Mouse (Mus musculus): ENCODE data around the gene Tmem189.
A peak's percentile ranks its signal among the peaks of the same experiment; 100 is the strongest.

Gene Tmem189

DNA sequence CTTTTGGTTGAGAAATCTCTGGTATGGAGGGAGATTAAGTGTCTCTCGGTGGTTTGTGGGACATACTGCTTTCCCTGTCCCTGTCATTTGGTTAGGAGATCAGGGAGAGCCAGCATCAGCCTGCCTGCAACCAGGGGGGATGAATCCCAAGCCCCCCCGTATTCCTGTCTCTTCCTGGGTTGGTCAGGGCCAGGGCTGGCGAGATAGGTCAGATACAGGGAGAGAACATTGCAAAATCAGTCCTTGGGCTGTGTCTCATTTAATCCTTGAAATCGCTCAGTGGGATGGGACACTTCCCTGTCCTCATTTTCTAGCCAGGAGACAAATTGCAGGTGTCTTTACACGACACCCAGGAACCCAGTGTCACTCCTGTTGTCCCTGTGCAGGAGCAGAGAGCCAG is 10.4 kb upstream of the Tmem189 start:
- DNase-seq, result no peak

GRCm38 (mm10) chr2:167697902-167698301 is 8.3 kb upstream of the Tmem189 start:
- peak; percentile 75 to 80 for DNase-seq

- no peak for DNase-seq
Measured at GRCm38 (mm10) chr2:167696143-167696542, 6.5 kb upstream of the Tmem189 start.

GRCm38 (mm10) chr2:167695491-167695890 is 5.9 kb upstream of the Tmem189 start:
- DNase-seq, result no peak

- DNase-seq, result no peak
Measured at GRCm38 (mm10) chr2:167694963-167695362, 5.3 kb upstream of the Tmem189 start.

- DNase-seq, result no peak
Measured at GRCm38 (mm10) chr2:167694244-167694643, 4.6 kb upstream of the Tmem189 start.

DNA sequence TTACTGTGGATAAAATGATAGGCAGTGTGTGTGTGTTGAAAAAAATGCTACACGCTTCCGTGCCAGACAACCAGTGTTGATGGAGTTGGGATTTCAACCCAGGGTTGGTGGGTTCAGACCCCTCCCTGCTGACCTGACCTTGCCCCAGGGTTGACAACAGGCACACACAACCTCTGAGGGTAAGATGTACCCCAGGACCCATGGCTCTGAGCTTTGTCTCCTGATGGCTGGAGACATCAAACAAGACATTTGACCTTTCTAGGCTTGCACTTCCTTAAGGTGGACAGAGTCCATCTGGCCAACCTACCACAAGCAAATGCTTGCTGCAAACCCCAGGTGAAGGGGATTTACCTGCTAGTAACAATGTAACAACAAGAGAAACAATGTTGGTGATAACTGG is 3.9 kb upstream of the Tmem189 start:
- no peak for DNase-seq

DNA sequence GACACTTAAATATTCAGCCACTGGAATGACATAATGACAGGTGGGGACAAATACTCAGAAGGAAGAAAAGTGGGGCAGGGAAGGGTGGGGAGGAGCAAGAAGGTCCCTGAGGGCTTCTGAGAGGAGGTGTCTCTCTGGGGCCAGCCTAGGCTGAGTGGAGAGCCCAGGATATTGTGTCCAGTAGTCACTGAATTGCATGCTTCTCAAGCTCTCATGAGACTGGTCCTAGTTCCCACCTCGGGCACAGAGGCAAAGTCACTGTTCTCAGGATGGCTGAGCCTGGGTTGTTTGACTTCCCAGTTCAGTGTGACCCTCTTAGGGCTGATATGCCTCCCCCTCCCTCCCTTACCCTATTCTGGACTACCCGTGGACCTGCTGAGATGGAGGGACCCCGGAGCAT is 3.2 kb upstream of the Tmem189 start:
- DNase-seq, result no peak

DNA sequence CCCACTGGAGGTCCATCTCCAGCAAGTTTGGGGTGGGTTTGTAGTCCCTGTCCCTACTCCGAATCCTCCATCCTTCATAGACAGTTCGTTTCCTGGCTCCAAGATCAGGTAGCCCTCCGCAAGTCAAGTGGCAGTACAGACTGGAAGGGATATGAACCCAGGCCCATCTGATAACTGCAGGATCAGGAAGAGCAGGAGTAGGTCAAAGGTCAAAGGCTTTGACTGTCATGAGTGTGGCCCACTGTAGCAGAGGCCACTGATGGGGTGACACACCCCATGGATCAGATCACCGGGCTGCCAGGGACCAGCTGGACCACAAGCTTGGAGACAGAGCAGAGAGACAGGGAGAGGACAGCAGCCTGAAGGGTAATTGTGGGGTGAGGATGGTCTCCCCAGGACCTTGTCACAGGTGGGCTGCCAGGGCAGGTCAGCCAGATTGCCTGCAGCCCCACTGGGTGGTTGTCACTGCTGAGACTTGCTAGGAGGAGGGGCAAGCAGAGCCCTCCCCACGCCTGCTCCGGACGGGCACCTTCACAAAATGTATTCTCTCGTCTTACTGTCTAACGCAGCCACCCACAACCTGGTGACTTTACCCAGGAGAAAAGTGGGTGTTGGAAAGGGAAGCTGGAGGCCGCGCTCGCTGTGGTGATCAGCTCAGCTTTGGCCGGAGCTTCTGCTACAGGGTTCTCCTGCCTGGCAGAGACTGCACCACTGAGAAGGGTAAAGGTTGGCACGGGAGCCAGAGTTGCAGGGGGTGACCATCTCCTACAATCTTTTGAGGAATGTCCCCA is 2.4 kb upstream of the Tmem189 start:
- no peak for DNase-seq

DNA sequence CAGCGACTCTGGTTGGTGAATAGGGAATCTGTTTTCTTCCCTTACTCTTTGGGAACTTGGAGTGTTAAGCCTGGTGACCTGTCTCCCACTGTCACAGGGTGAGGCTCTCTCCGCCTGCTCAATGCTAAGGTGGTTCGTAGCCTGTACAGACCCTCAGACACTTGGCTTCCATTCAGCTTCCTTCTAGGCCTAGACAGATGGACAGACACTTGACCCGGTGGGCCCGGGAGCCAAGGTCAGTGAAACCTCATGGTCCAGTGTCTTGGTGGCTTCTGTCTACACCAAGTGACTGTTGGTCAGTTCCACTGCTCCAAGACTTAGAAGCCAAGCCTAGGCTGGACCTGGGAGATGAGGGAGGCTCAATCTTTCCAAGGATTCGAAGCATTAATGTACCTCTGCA is 1.8 kb upstream of the Tmem189 start:
- no peak for DNase-seq

DNA sequence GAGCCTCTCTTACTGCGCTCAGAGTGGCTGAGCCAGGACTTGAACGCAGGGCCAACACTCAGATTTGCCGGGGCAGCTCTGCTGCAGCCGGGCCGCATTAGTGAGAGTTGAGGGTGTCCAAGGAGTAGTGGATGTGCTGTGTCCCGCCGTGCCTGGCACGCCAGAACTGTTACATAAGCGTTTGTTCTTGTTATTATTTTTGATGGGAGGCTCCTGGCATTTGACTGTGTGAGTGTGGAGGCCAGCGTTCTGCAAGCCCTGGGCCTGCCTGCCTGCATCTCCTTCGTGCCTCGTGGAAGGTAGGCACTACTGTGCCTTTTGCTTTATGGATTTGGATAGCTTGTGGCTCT is 1.3 kb upstream of the Tmem189 start:
- peak; percentile 68 to 73 for DNase-seq

DNA sequence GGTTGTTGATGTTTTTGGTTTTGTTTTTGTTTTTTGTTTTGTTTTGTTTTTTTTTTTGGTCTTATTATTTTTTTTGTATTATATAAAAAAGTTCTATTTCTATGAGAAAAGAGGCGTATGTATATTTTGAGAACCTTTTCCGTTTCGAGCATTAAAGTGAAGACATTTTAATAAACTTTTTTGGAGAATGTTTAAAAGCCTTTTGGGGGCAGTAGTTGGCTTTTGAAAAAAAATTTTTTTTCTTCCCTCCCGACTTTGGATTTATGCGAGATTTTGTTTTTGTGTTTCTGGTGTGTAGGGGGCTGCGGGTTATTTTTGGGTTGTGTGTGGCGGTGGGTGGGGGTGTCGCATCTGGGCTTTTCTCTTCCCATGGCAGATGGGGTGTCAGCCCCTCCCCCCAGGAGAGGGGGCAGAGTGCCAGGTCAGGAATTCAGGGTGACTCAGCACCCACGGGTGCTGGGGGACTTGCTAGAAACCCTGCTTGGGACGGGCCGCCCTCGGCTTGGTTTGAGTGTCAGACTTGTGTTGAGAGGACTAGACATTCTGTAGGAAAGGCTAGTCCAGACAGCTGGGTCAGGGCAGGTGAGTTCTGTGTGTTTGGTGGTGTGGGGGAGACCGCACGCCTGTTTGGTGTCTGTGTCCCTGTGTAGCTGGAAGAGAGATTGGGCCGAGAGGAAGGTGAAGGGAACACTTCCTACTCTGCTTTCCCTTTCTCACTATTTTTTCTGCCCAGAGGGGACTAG is 768 bp upstream of the Tmem189 start:
- peak; percentile 69 to 79 for DNase-seq

DNA sequence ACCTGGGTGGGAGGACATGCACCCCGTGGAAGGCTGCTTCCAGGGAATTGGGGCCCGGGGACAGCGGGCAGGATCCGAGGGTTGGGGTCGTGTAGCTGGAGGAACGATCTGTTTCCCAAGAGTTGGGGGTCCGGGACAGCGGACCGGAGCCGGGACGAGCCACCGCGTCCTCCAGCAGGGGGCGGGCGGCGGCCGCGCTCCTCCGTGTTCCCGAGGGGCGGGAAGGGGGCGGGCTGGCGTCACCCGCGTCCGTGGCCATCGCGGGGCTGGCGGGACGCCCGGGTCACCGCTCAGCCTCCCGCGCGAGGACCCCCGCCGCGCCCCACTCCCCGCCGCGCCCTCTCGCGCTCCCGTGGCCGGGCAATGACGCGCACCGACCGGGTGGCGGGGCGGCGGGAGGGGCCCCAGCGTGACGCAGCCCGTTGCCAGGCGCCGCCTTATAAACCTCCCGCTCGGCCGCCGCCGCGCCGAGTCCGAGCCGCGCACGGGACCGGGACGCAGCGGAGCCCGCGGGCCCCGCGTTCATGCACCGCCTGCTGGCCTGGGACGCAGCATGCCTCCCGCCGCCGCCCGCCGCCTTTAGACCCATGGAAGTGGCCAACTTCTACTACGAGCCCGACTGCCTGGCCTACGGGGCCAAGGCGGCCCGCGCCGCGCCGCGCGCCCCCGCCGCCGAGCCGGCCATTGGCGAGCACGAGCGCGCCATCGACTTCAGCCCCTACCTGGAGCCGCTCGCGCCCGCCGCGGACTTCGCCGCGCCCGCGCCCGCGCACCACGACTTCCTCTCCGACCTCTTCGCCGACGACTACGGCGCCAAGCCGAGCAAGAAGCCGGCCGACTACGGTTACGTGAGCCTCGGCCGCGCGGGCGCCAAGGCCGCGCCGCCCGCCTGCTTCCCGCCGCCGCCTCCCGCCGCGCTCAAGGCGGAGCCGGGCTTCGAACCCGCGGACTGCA is 847 bp downstream of the Tmem189 start, which contains the start of gene Cebpb:
TSS of gene Cebpb (plus strand) at position 418 of the 954 bp plus-strand sequence.
- peak; percentile 89 to 90 for DNase-seq

- DNase-seq, result peak in 1 of 2 experiments; percentile 59
Measured at GRCm38 (mm10) chr2:167688126-167688497, 1.5 kb downstream of the Tmem189 start.

DNA sequence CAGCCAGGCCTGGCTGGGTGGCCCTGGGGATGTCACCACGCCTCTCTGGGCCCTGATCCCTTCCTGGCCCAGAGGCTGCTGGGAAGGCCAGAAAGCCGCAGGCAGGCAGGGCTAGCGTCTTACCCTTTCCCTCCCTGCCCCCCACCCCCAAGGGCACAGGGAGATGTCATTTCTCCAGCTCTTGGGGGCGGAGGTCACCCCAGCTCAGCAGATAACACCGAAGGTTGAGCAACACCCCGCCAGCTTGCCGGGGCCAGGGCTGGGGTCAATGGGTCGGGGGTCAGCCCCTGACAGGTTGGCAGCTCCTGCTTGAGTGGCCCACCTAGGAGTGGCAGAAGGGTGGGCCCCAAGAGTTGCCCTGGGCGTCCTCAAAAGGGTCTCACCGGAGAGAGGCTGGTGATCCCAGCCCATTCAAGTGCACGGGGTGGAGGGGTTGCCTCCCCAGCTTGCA is 1.9 kb downstream of the Tmem189 start:
- peak; percentile 68 to 71 for DNase-seq

- no peak for DNase-seq
Measured at GRCm38 (mm10) chr2:167687250-167687586, 2.4 kb downstream of the Tmem189 start.

GRCm38 (mm10) chr2:167686382-167687249 is 3.0 kb downstream of the Tmem189 start:
- DNase-seq, result no peak

- DNase-seq, result no peak
Measured at GRCm38 (mm10) chr2:167685865-167686264, 3.8 kb downstream of the Tmem189 start.

DNA sequence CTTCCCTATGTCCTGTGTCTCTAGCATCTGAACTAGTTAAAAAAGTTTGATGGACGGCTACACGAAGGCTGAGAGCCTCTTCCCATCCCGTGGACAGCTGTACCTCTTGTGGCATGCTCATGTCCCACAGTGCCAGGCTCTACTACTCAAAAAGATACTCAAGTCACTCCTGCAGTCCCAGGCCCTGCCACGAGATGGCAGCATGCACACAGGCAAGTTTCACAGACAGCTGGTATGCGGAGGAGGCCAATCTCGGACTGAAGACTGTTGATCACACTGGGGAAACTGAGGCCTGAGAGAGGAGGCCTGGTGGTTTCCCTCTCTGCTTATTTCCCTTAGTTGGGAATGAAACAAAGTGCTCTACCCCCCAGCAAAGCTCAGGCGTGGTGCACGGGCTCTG is 4.5 kb downstream of the Tmem189 start:
- DNase-seq, result peak; percentile 93 to 94

DNA sequence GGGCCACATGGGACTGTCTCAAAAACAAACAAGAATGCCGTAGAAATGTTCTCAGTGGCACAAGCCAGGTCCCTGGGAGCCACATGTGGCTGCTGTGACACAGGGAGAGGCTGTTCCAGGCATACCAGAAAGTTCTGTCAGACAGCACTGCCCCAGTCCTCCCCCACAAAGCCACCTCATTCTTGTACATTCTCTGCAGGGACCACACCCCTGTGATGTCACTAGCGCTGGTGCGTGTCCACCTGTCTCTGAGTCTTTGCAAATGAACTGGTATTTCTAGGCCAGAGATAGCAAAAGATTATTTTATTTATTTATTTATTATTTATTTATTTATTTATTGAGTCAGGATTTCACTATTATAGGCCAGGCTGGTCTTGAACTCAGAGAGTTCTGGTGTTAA is 5.9 kb downstream of the Tmem189 start:
- DNase-seq, result no peak

- DNase-seq, result peak; percentile 55 to 64
Measured at GRCm38 (mm10) chr2:167680657-167681056, 9.0 kb downstream of the Tmem189 start.

DNA sequence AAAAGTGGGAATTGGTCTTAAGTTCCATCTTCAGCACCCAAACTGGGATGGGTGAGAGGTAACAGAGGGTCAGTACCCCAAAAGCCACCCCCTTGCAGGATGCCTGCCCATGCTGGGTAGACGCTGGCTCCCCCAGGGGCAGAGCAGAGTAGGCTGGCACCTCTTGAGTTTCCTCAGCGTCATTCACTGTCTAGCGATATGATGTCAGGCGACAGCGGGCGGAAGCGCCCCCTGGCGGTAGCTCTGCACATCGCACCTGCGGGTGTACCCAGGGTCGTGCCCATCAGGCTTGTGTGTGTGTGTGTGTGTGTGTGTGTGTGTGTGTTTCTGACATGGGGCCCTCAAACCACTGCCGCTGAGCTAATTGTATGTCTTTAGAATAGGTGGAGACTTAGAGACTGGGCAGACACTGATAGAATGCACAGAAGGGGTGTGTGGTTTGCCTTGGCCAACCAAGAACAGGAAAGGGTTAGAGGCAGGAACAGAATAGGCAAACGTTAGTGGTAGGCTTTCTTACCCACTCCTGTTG is 9.7 kb downstream of the Tmem189 start:
- DNase-seq, result peak; percentile 78 to 84

Data from lung, adult 18-20 months (tissue).